Comparison of ENCODE assay signal across 23 mouse cellular contexts in genomic region chr3:85749348-85749747, GRCm38 (mm10).
"Had no signal": no experiment of that assay in that cellular context is flagged by ENCODE, and none has a peak within 500 bp of the region (broad histone marks: within the 10 kb centered on the region; RNA-seq: fewer than 3 reads in every experiment).

No protein-coding gene starts in this region.

- ATAC-seq: hindbrain, postnatal 0 days; liver, postnatal 0 days had no signal

- H3K9ac ChIP-seq: heart, embryonic 13.5 days; heart, embryonic 15.5 days; hindbrain, embryonic 13.5 days; hindbrain, embryonic 15.5 days; kidney, embryonic 15.5 days; limb, embryonic 12.5 days; liver, embryonic 13.5 days; liver, embryonic 15.5 days; liver, postnatal 0 days had no signal

- H3K36me3 ChIP-seq: heart, embryonic 13.5 days; heart, embryonic 15.5 days; hindbrain, embryonic 13.5 days; hindbrain, embryonic 15.5 days; kidney, embryonic 15.5 days; limb, embryonic 10.5 days; limb, embryonic 12.5 days; liver, embryonic 13.5 days; liver, embryonic 15.5 days had no signal

- H3K27me3 ChIP-seq: heart, embryonic 13.5 days; heart, embryonic 15.5 days; hindbrain, embryonic 13.5 days; hindbrain, embryonic 15.5 days; kidney, embryonic 15.5 days; limb, embryonic 12.5 days; liver, embryonic 13.5 days had no signal

- H3K27ac ChIP-seq: gastrocnemius, adult 2 months; heart, embryonic 13.5 days; heart, embryonic 15.5 days; hindbrain, embryonic 13.5 days; hindbrain, embryonic 15.5 days; hindbrain, postnatal 0 days; kidney, embryonic 15.5 days; layer of hippocampus, adult 2 months; left cerebral cortex, adult 2 months; limb, embryonic 10.5 days; limb, embryonic 12.5 days; liver, embryonic 13.5 days; liver, embryonic 15.5 days had no signal

- H3K4me3 ChIP-seq: gastrocnemius, adult 2 months; heart, embryonic 13.5 days; heart, embryonic 15.5 days; hindbrain, embryonic 13.5 days; hindbrain, embryonic 15.5 days; kidney, embryonic 15.5 days; layer of hippocampus, adult 2 months; left cerebral cortex, adult 2 months; limb, embryonic 10.5 days; limb, embryonic 12.5 days; liver, embryonic 13.5 days; liver, embryonic 15.5 days had no signal

- H3K4me1 ChIP-seq: hindbrain, embryonic 15.5 days; liver, embryonic 13.5 days; liver, embryonic 15.5 days had no signal

- DNase-seq: gastrocnemius, adult 2 months; gastrocnemius, postnatal 10 days; gastrocnemius, postnatal 36 days; heart, adult 18-20 months; heart, postnatal 14 days; heart, postnatal 36 days; kidney, adult 18-20 months; kidney, adult 8-10 months; liver; liver, embryonic 13.5 days; liver, postnatal 0 days; lung, adult 2 months had no signal

- H3K4me2 ChIP-seq: heart, embryonic 15.5 days; hindbrain, embryonic 13.5 days; hindbrain, embryonic 15.5 days; kidney, embryonic 15.5 days; limb, embryonic 12.5 days; liver, embryonic 13.5 days; liver, embryonic 15.5 days had no signal

- H3K9me3 ChIP-seq: heart, embryonic 13.5 days; heart, embryonic 15.5 days; hindbrain, embryonic 13.5 days; hindbrain, embryonic 15.5 days; kidney, embryonic 15.5 days; limb, embryonic 10.5 days; limb, embryonic 12.5 days; liver, embryonic 13.5 days; liver, embryonic 15.5 days had no signal
